Comparison of ENCODE assay signal across 10 mouse cellular contexts in the genomic region with DNA sequence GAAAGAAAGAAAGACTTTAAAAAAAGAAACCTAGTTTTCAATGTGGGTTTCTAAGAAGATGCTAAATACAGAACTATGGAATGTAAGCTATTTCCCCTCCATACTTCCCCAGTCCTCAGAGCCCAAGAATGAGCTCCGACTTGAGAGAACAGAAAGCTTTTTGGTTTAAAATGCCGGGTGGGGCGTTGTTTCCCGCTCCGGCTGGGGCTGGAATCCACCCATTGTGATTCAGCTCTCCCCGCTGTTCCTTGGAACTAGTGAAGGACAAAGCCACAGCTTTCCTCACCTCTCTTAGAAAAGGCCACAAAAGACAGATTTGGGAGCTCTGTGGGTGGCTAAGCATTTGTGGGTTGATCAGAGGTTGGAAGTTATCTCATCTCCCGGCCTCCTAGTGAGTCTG. TPM values are rescaled to one million over a fixed set of nuclear protein-coding genes. Genes with fewer than 3 reads are reported as not detected.
DNase-seq lines count a peak whose midpoint lies in the region; ATAC-seq and TF ChIP-seq lines count a peak whose summit lies in the region.
"Had no signal": no experiment of that assay in that cellular context is flagged by ENCODE, and none has a peak within 500 bp of the region (broad histone marks: within the 10 kb centered on the region; RNA-seq: fewer than 3 reads in every experiment).

No protein-coding gene starts in this region.

- intact Hi-C loops in heart, postnatal 25 days (cut with DNase I), result no loop called here

- no peak for TF ChIP-seq POLR2A in myocyte (IDR thresholded peaks at IDR 0.05; ENCODE audit: insufficient read length, low read depth)

- no peak overlapping the region for H3ac ChIP-seq in myocyte (ENCODE audit: control insufficient read depth, insufficient read length)

- H3K9ac ChIP-seq in lung, embryonic 15.5 days, result no peak overlapping the region

- H3K4me2 ChIP-seq in lung, embryonic 15.5 days, result no peak overlapping the region
- peak overlapping the region; percentile 49 for H3K4me2 ChIP-seq in myocyte (ENCODE audit: low read depth)

- H3K36me3 ChIP-seq in lung, embryonic 15.5 days, result no peaks in the 10 kb centered on the region
- no peaks in the 10 kb centered on the region for H3K36me3 ChIP-seq in myocyte (ENCODE audit: control insufficient read depth, insufficient read depth)

- no peak for ATAC-seq in lung, embryonic 15.5 days (ENCODE audit: borderline replicate concordance, extremely low read depth, low FRiP score, low TSS enrichment)

- peak overlapping the region; percentile 67; the same call in 1 of the 2 replicates for H3K27ac ChIP-seq in lung, embryonic 15.5 days
- H3K27ac ChIP-seq in brown adipose tissue, adult 24 weeks (replicated peaks; ENCODE audit: low read depth, low read length), result peak overlapping the region; percentile 98

- peak; percentile 49 to 67 for DNase-seq in heart, adult 18-20 months
- no peak for DNase-seq in heart, postnatal 25 days (ENCODE audit: low spot score)
- DNase-seq in lung, postnatal 25 days (ENCODE audit: low spot score), result no peak
- DNase-seq in cerebellum, postnatal 4 days (ENCODE audit: low spot score in 2 of 2), result no peak
- no peak for DNase-seq in thymus, postnatal 4 days
- DNase-seq: thymus, postnatal 25 days had no signal

- H3K9me3 ChIP-seq in lung, embryonic 15.5 days, result no peaks in the 10 kb centered on the region

- H3K4me1 ChIP-seq in lung, embryonic 15.5 days, result peaks cover 7% of the 10 kb centered on the region; the same call in 1 of the 2 replicates
- peaks cover 14% of the 10 kb centered on the region for H3K4me1 ChIP-seq in brown adipose tissue, adult 24 weeks (ENCODE audit: control insufficient read depth, insufficient read depth, insufficient read length, low read length)

- 40% methylated on average over 7 of the region's 7 CpGs for WGBS in lung, embryonic 15.5 days

- no peak overlapping the region for H3K4me3 ChIP-seq in lung, embryonic 15.5 days
- H3K4me3 ChIP-seq in brown adipose tissue, adult 24 weeks (ENCODE audit: insufficient read depth, low read depth, low read length), result no peak overlapping the region
- H3K4me3 ChIP-seq in myocyte, result no peak overlapping the region

- H3K79me2 ChIP-seq in myocyte (ENCODE audit: control insufficient read depth, insufficient read depth), result no peaks in the 10 kb centered on the region

- H3K27me3 ChIP-seq in lung, embryonic 15.5 days, result no peaks in the 10 kb centered on the region
- H3K27me3 ChIP-seq in myocyte (ENCODE audit: control insufficient read depth, insufficient read depth, insufficient read length), result no peaks in the 10 kb centered on the region
- H3K27me3 ChIP-seq: CH12.LX had no signal

TF ChIP-seq in myocyte, 11 proteins besides CTCF, POLR2A, EP300 and RAD21:
- TF ChIP-seq TCF12 (IDR thresholded peaks at IDR 0.05; ENCODE audit: insufficient read depth, poor library complexity, severe bottlenecking), result no peak
- no peak for TF ChIP-seq TCF3 (IDR thresholded peaks at IDR 0.05; ENCODE audit: insufficient read length, low read depth)
- TF ChIP-seq SRF (IDR thresholded peaks at IDR 0.05; ENCODE audit: control insufficient read depth, insufficient read length, low read depth), result no peak
- TF ChIP-seq MYOG (IDR thresholded peaks at IDR 0.05; ENCODE audit: control insufficient read depth in 1 of 3, insufficient read depth in 1 of 3, insufficient read length in 2 of 3, low read depth in 2 of 3), result peak in 1 of 3 experiments; percentile 9
- no peak for TF ChIP-seq REST (IDR thresholded peaks at IDR 0.05; ENCODE audit: insufficient read depth, insufficient read length)
- no peak for TF ChIP-seq MYOD1 (IDR thresholded peaks at IDR 0.05; ENCODE audit: control insufficient read depth in 1 of 3, insufficient read length in 2 of 3, low read depth in 2 of 3)
- no peak for TF ChIP-seq E2F4 (IDR thresholded peaks at IDR 0.05; ENCODE audit: insufficient read depth)

RNA-seq across cellular contexts. Expression of gene Spen, which starts 26.9 kb away (rescaled TPM):
- 10 to 100 TPM; 27.0 to 28.6 TPM for total RNA-seq in heart, adult 18-20 months (2021)
- total RNA-seq in heart, postnatal 25 days (2021), result 10 to 100 TPM; 27.3 to 29.7 TPM
- 9.1 and 10.3 TPM in 2 replicates for polyA plus RNA-seq in lung, embryonic 15.5 days (2015; fragmentation: Nextera tagmentation; extraction: Ambion mirVana)
- 9.5 and 15.2 TPM in 2 replicates for polyA plus RNA-seq in brown adipose tissue, adult 24 weeks (2012; ENCODE audit: insufficient read depth, insufficient read length, missing spikeins)
- 11.7 TPM for polyA plus RNA-seq in myocyte (2012; fragmentation: generic; extraction: Trizol)

RNA-seq across cellular contexts. Expression of gene Fblim1, which starts 40.6 kb away (rescaled TPM):
- 100 to 1,000 TPM; 233 to 291 TPM for total RNA-seq in heart, adult 18-20 months (2021)
- total RNA-seq in heart, postnatal 25 days (2021), result 100 to 1,000 TPM; 298 to 316 TPM
- 73.5 TPM in 2 replicates for polyA plus RNA-seq in lung, embryonic 15.5 days (2015; fragmentation: Nextera tagmentation; extraction: Ambion mirVana)
- 2.1 and 3.6 TPM in 2 replicates for polyA plus RNA-seq in brown adipose tissue, adult 24 weeks (2012; ENCODE audit: insufficient read depth, insufficient read length, missing spikeins)
- polyA plus RNA-seq in myocyte (2012; fragmentation: generic; extraction: Trizol), result 29.5 TPM

RNA-seq across cellular contexts. Expression of gene Tmem82, which starts 53.1 kb away (rescaled TPM):
- total RNA-seq in heart, adult 18-20 months (2021), result 10 to 100 TPM; 18.7 to 20.7 TPM
- total RNA-seq in heart, postnatal 25 days (2021), result 10 to 100 TPM; 21.2 to 28.9 TPM
- polyA plus RNA-seq in lung, embryonic 15.5 days (2015; fragmentation: Nextera tagmentation; extraction: Ambion mirVana), result 0.49 and 0.58 TPM in 2 replicates
- 1.1 TPM in 1 of 2 replicates, not detected in the other for polyA plus RNA-seq in brown adipose tissue, adult 24 weeks (2012; ENCODE audit: insufficient read depth, insufficient read length, missing spikeins)
- 0.02 TPM for polyA plus RNA-seq in myocyte (2012; fragmentation: generic; extraction: Trizol)

RNA-seq across cellular contexts. Expression of gene Slc25a34, which starts 58.3 kb away (rescaled TPM):
- total RNA-seq in heart, adult 18-20 months (2021), result 100 to 1,000 TPM; 109 to 132 TPM
- 100 to 1,000 TPM; 105 to 117 TPM for total RNA-seq in heart, postnatal 25 days (2021)
- 0.05 and 0.09 TPM in 2 replicates for polyA plus RNA-seq in lung, embryonic 15.5 days (2015; fragmentation: Nextera tagmentation; extraction: Ambion mirVana)
- 4.5 and 12.7 TPM in 2 replicates for polyA plus RNA-seq in brown adipose tissue, adult 24 weeks (2012; ENCODE audit: insufficient read depth, insufficient read length, missing spikeins)
- polyA plus RNA-seq in myocyte (2012; fragmentation: generic; extraction: Trizol), result 0.12 TPM

Comparison
In these comparisons a context has a peak if more than half of its experiments do, and no peak if none do; other contexts are left out.
1. DNase-seq: peak in heart, adult 18-20 months (2 of 2); none in heart, postnatal 25 days (single experiment), lung, postnatal 25 days (single experiment), cerebellum, postnatal 4 days (0 of 2) and thymus, postnatal 4 days (single experiment).